Mouse (Mus musculus) ES-E14 (cell line): ENCODE data around the gene Kcnk5. TPM values are rescaled to one million over a fixed set of nuclear protein-coding genes. Genes with fewer than 3 reads are reported as not detected.
A peak's percentile ranks its signal among the peaks of the same experiment; 100 is the strongest.

Experiments used
- DNase-seq: peaks from one replicate; pipeline ENCODE4 v3.0.0-alpha.2; 2013; ENCODE audit warnings: low read depth, low spot score
- H3K27ac ChIP-seq: 2 replicates; pipeline ENCODE4 v1.5.1; 2012; ENCODE audit warnings: low read depth, mild to moderate bottlenecking, low read length, moderate library complexity, mixed read lengths; ENCODE audit not compliant: poor library complexity, insufficient read depth, severe bottlenecking
- H3K36me3 ChIP-seq: 2 replicates; pipeline ENCODE4 v1.6.1; 2012; ENCODE audit warnings: mild to moderate bottlenecking, low read length, moderate library complexity, mixed read lengths; ENCODE audit not compliant: control insufficient read depth, poor library complexity, insufficient read depth, severe bottlenecking
- H3K4me1 ChIP-seq, 2 experiments: fragments of 150-350 bp in 1 of 2; sonication (generic) in 1 of 2; 2 replicates each; pipeline ENCODE4 v1.6.1; 2012; ENCODE audit warnings: low read length in 2 of 2, mild to moderate bottlenecking in 1 of 2, mixed read lengths in 1 of 2; ENCODE audit not compliant: control insufficient read depth in 2 of 2, insufficient read depth in 2 of 2, poor library complexity in 1 of 2
- H3K4me3 ChIP-seq, 2 experiments: fragments of 150-350 bp in 1 of 2; sonication (generic) in 1 of 2; 2 replicates each; pipeline ENCODE4 v1.5.1; 2012; ENCODE audit warnings: low read length in 2 of 2, low read depth in 1 of 2, mild to moderate bottlenecking in 1 of 2, mixed read lengths in 1 of 2; ENCODE audit not compliant: insufficient read depth in 1 of 2, poor library complexity in 1 of 2, severe bottlenecking in 1 of 2
- H3K9ac ChIP-seq: 2 replicates; pipeline ENCODE4 v1.6.1; 2012; ENCODE audit warnings: low read depth, mild to moderate bottlenecking, low read length, mixed read lengths; ENCODE audit not compliant: poor library complexity, insufficient read depth, severe bottlenecking
- H3K9me3 ChIP-seq: fragments of 150-350 bp; sonication (generic); 2 replicates; pipeline ENCODE4 v1.6.1; 2012; ENCODE audit warnings: low read depth, mild to moderate bottlenecking, low read length; ENCODE audit not compliant: control insufficient read depth, insufficient read depth
- CHD2 ChIP-seq: IDR thresholded peaks from 2 replicates; pipeline ENCODE4 v1.6.1; 2014; ENCODE audit warnings: mild to moderate bottlenecking, low read depth, low read length, inconsistent platforms
- HCFC1 ChIP-seq: IDR thresholded peaks from 2 replicates; pipeline ENCODE4 v1.6.1; 2012; ENCODE audit warnings: low read length, inconsistent platforms, borderline replicate concordance; ENCODE audit not compliant: insufficient read depth
- MAFK ChIP-seq: IDR thresholded peaks from 2 replicates; pipeline ENCODE4 v1.6.1; 2014; ENCODE audit warnings: mild to moderate bottlenecking, low read depth, low read length, inconsistent platforms; ENCODE audit not compliant: insufficient read depth
- ZC3H11A ChIP-seq: IDR thresholded peaks from 2 replicates; pipeline ENCODE4 v1.6.1; 2012; ENCODE audit warnings: low read depth, mild to moderate bottlenecking, inconsistent platforms, low read length, borderline replicate concordance
- ZNF384 ChIP-seq: IDR thresholded peaks from 2 replicates; pipeline ENCODE4 v1.6.1; 2012; ENCODE audit warnings: low read depth, low read length, inconsistent platforms
- in situ Hi-C, 2 experiments: fragments of 600-800 bp; cut with MboI; formaldehyde crosslinking; loops; one replicate each; pipeline ENCODE4 v1.15.1; 2025; ENCODE audit warnings: low sequenced_read_pairs in 2 of 2, inconsistent platforms in 1 of 2; ENCODE audit not compliant: unreplicated experiment in 2 of 2
- total RNA-seq: library from RNA; depleted of rRNA; stranded (reverse); fragments of 300-350 nt; gene quantifications from 2 replicates; pipeline ENCODE4 v1.2.3, GENCODE M21; 2012

The Kcnk5 gene
- total RNA-seq, 1 experiment: 68.6 TPM

GRCm38 (mm10) chr14:20202655-20203181 lies 21.1 kb upstream of the Kcnk5 start:
- Histone ChIP-seq H3K4me3 (no peak overlapping the region), H3K27ac (no peak overlapping the region), H3K36me3 (no peaks in the 10 kb centered on the region), H3K9me3 (no peaks in the 10 kb centered on the region), H3K4me1 (peaks cover 2 to 3% of the 10 kb centered on the region in 2 experiments; a peak in 2 of 4 replicates), H3K9ac (no peak overlapping the region)
- no peak for DNase-seq
- in situ Hi-C loops: no loop called here
- no peak for TF ChIP-seq CHD2
- no peak for TF ChIP-seq HCFC1
- TF ChIP-seq MAFK: no peak
- TF ChIP-seq ZC3H11A: no peak
- no peak for TF ChIP-seq ZNF384

GRCm38 (mm10) chr14:20201066-20201683 lies 19.6 kb upstream of the Kcnk5 start:
- no peak for DNase-seq
- H3K36me3 ChIP-seq: no peaks in the 10 kb centered on the region
- TF ChIP-seq CHD2 (no peak), ZNF384 (no peak), MAFK (no peak), HCFC1 (no peak), ZC3H11A (no peak)
- peaks cover 2 to 3% of the 10 kb centered on the region in 2 experiments; a peak in 2 of 4 replicates for H3K4me1 ChIP-seq
- no peak overlapping the region for H3K4me3 ChIP-seq
- H3K9me3 ChIP-seq: no peaks in the 10 kb centered on the region
- in situ Hi-C loops: no loop called here
- H3K9ac ChIP-seq: 0 out of 2 replicates have a peak overlapping the region, but pooled peaks have one; percentile 31
- no peak overlapping the region for H3K27ac ChIP-seq

- no peak for DNase-seq
- no peaks in the 10 kb centered on the region for H3K9me3 ChIP-seq
- H3K36me3 ChIP-seq: no peaks in the 10 kb centered on the region
- no peaks in the 10 kb centered on the region for H3K4me1 ChIP-seq
- H3K4me3 ChIP-seq: no peak overlapping the region
- no peak overlapping the region for H3K9ac ChIP-seq
- H3K27ac ChIP-seq: no peak overlapping the region
- TF ChIP-seq HCFC1: no peak
- no peak for TF ChIP-seq ZNF384
- TF ChIP-seq ZC3H11A: no peak
- no peak for TF ChIP-seq CHD2
- TF ChIP-seq MAFK: no peak
- in situ Hi-C loops: no loop called here
These were observed 11.6 kb upstream of the Kcnk5 start for GRCm38 (mm10) chr14:20193103-20193715.

GRCm38 (mm10) chr14:20191136-20191735 lies 9.6 kb upstream of the Kcnk5 start:
- no peak overlapping the region for H3K4me3 ChIP-seq
- no peaks in the 10 kb centered on the region for H3K9me3 ChIP-seq
- in situ Hi-C loops: no loop called here
- TF ChIP-seq MAFK (no peak), HCFC1 (no peak), ZNF384 (no peak), CHD2 (no peak), ZC3H11A (no peak)
- no peaks in the 10 kb centered on the region; a peak in 1 of 4 replicates for H3K4me1 ChIP-seq
- no peak for DNase-seq
- H3K9ac ChIP-seq: no peak overlapping the region
- H3K27ac ChIP-seq: no peak overlapping the region
- no peaks in the 10 kb centered on the region for H3K36me3 ChIP-seq
